Mouse (Mus musculus): ENCODE results near the gene Skida1.

The Skida1 gene

GRCm38 (mm10) chr2:18055929-18056785 lies 7.3 kb upstream of the Skida1 start:
- in situ Hi-C loops (cut with MboI, MseI) = loop anchor here (5.0 kb wide), 1 partner anchor 626 kb away; no protein-coding TSS in a partner anchor

GRCm38 (mm10) chr2:18055016-18055928 lies 6.4 kb upstream of the Skida1 start, which contains the start of gene Mllt10:
Mllt10 (plus strand) TSS chr2:18055237.
- in situ Hi-C loops (cut with MboI, MseI) = loop anchor here (5.0 kb wide), 1 partner anchor 627 kb away; no protein-coding TSS in a partner anchor

- in situ Hi-C loops (cut with MboI, MseI) = no loop called here
Observed at GRCm38 (mm10) chr2:18053951-18054530, 5.2 kb upstream of the Skida1 start.

- in situ Hi-C loops (cut with MboI, MseI) = no loop called here
Observed at GRCm38 (mm10) chr2:18053243-18053950, 4.5 kb upstream of the Skida1 start.

GRCm38 (mm10) chr2:18052581-18052980 lies 3.7 kb upstream of the Skida1 start:
- in situ Hi-C loops (cut with MboI, MseI) = no loop called here

GRCm38 (mm10) chr2:18051831-18052170 lies 3.0 kb upstream of the Skida1 start:
- in situ Hi-C loops (cut with MboI, MseI) = no loop called here

GRCm38 (mm10) chr2:18051026-18051830 lies 2.4 kb upstream of the Skida1 start:
- in situ Hi-C loops (cut with MboI, MseI) = no loop called here

GRCm38 (mm10) chr2:18050541-18050985 lies 1.7 kb upstream of the Skida1 start:
- in situ Hi-C loops (cut with MboI, MseI) = no loop called here

- in situ Hi-C loops (cut with MboI, MseI) = no loop called here
Observed at GRCm38 (mm10) chr2:18050018-18050417, 1.2 kb upstream of the Skida1 start.

GRCm38 (mm10) chr2:18049279-18049821 lies 499 bp upstream of the Skida1 start:
- in situ Hi-C loops (cut with MboI, MseI) = no loop called here

GRCm38 (mm10) chr2:18047646-18048452 lies 1.0 kb downstream of the Skida1 start:
- in situ Hi-C loops (cut with MboI, MseI) = no loop called here

- in situ Hi-C loops (cut with MboI, MseI) = no loop called here
Observed at GRCm38 (mm10) chr2:18046758-18047645, 1.8 kb downstream of the Skida1 start.

- in situ Hi-C loops (cut with MboI, MseI) = no loop called here
Observed at GRCm38 (mm10) chr2:18046186-18046585, 2.7 kb downstream of the Skida1 start.

- in situ Hi-C loops (cut with MboI, MseI) = no loop called here
Observed at GRCm38 (mm10) chr2:18045781-18046181, 3.1 kb downstream of the Skida1 start.

GRCm38 (mm10) chr2:18045143-18045780 lies 3.6 kb downstream of the Skida1 start:
- in situ Hi-C loops (cut with MboI, MseI) = no loop called here

- in situ Hi-C loops (cut with MboI, MseI) = no loop called here
Observed at GRCm38 (mm10) chr2:18041199-18041885, 7.5 kb downstream of the Skida1 start.
